11 mouse cellular contexts compared by ENCODE assay signal in the genomic region with DNA sequence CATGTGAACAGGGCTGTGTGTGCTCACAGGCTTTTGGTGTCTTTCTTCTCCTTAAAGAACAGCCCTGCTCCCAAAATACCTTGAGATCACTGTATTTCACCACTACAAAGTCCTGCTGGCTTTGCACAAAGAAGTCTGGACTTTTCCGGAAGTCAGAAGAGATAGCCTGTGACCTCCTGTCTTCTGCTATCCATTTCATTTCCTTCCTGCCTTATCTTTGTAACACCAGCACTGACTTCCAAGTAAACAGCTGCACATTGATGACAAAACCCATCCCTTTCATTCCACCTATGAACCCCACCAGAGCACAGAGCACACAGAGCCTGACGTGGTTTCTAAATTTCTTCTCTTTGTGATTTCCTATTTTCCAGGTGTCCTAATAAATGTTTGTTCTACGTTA.
"Had no signal": no experiment of that assay in that cellular context is flagged by ENCODE, and none has a peak within 500 bp of the region (broad histone marks: within the 10 kb centered on the region; RNA-seq: fewer than 3 reads in every experiment).

No protein-coding gene starts in this region.

- H3K4me1 ChIP-seq: midbrain, embryonic 13.5 days had no signal

- H3K9me3 ChIP-seq: limb, embryonic 13.5 days; midbrain, embryonic 13.5 days had no signal

- H3K27ac ChIP-seq: limb, embryonic 13.5 days; liver, embryonic 14.5 days; midbrain, embryonic 13.5 days had no signal

- H3K4me3 ChIP-seq: limb, embryonic 13.5 days; midbrain, embryonic 13.5 days had no signal

- H3K9ac ChIP-seq: limb, embryonic 13.5 days; liver, embryonic 14.5 days; midbrain, embryonic 13.5 days had no signal

- ATAC-seq: lung, postnatal 0 days; midbrain, embryonic 13.5 days had no signal

- H3K27me3 ChIP-seq: limb, embryonic 13.5 days; midbrain, embryonic 13.5 days had no signal

- H3K4me2 ChIP-seq: limb, embryonic 13.5 days; midbrain, embryonic 13.5 days had no signal

- DNase-seq: kidney, adult 18-20 months; left cerebral cortex, postnatal 4 days; lung, adult 2 months; lung, postnatal 36 days; right cerebral cortex, adult 18-20 months; right cerebral cortex, postnatal 25 days; thymus, postnatal 4 days had no signal

- H3K36me3 ChIP-seq: limb, embryonic 13.5 days; midbrain, embryonic 13.5 days had no signal
